Mouse (Mus musculus) embryonic fibroblast, embryonic 13.5 days (primary cell): ENCODE data around the gene Lgr4.

Experiments
- CTCF ChIP-seq: IDR thresholded peaks from 2 replicates; pipeline ENCODE4 v1.5.1; 2011; ENCODE audit warnings: mild to moderate bottlenecking, control low read depth, low read length, moderate library complexity, borderline replicate concordance; ENCODE audit not compliant: insufficient read depth
- POLR2A ChIP-seq: IDR thresholded peaks from 2 replicates; pipeline ENCODE4 v1.6.1; 2011; ENCODE audit warnings: low read depth, mild to moderate bottlenecking, control low read depth, low read length, moderate library complexity

DNA sequence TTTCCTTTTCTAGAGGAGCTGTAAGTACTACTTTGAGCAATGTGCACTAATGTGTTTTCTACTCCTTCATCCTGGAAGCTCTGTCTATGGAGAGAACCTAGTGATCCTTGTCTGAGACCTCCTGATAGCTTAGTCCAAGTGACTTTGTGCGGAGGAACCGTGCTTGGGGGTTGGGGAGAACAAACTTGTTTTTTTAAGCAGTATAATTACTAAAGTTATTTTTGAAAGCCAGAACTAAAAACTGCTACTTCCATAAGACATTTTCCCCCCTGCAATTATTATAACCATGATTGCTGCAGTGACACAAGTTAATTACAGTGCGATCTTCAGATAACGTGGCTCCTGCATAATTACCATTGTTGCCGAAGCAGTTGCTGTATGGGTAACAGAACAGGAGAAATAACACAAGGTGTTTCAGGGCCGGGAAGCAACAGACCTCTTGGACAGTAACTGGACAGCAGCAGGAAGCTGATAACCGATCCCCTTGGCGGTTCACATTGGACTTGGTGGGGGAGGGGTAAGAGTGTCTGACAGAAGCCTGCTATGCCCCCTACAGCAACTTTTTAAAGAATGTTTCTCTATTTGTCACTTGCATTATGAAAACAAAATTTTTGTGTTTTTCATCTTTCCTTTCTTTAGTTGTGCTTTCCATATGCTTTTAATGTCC lies 53.4 kb downstream of the Lgr4 start:
- no peak for TF ChIP-seq POLR2A
- TF ChIP-seq CTCF: no peak
